Comparison of ENCODE assay signal across 18 mouse cellular contexts in the genomic region with DNA sequence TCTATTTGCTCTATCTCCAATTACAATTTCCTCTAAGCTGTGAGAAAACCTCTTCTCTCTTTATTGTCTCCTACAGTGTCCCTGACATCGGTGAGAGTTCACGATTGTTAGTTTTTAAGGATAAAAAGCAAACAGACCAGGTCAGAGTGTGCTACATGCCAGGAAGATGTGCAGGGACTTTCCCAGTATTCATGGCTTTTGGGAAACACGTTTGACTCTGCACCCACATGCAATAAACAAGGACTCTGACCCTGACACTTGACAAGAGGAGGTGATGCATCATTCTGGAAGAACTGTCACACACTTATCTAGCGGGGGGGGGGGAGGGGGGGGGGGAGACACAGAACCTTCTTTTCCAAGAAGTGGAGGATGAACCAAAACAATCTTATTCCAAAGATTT. TPM values are rescaled to one million over a fixed set of nuclear protein-coding genes. Genes with fewer than 3 reads are reported as not detected.
"Had no signal": no experiment of that assay in that cellular context is flagged by ENCODE, and none has a peak within 500 bp of the region (broad histone marks: within the 10 kb centered on the region; RNA-seq: fewer than 3 reads in every experiment).

No protein-coding gene starts in this region.

- H3K9ac ChIP-seq: kidney, embryonic 15.5 days; limb, embryonic 13.5 days; liver, embryonic 14.5 days had no signal

- H3K27ac ChIP-seq: kidney, embryonic 15.5 days; limb, embryonic 10.5 days; limb, embryonic 13.5 days; liver, embryonic 14.5 days had no signal

- H3K4me3 ChIP-seq: kidney, embryonic 15.5 days; limb, embryonic 10.5 days; limb, embryonic 13.5 days had no signal

- DNase-seq: kidney, adult 8-10 months; kidney, postnatal 10 days; kidney, postnatal 36 days; layer of hippocampus, postnatal 36 days; liver; lung, adult 2 months; lung, postnatal 14 days; lung, postnatal 4 days; midbrain, embryonic 14.5 days; thymus, adult 18-20 months; thymus, postnatal 36 days had no signal

- H3K4me2 ChIP-seq: kidney, embryonic 15.5 days; limb, embryonic 13.5 days; midbrain, embryonic 11.5 days had no signal

- H3K9me3 ChIP-seq: kidney, embryonic 15.5 days; limb, embryonic 10.5 days; limb, embryonic 13.5 days had no signal

- H3K36me3 ChIP-seq: kidney, embryonic 15.5 days; limb, embryonic 10.5 days; limb, embryonic 13.5 days had no signal

RNA-seq across cellular contexts. Expression of a gene that starts 5.0 kb away (rescaled TPM):
- total RNA-seq: megakaryocyte progenitor cell, adult 5-6 weeks; megakaryocyte-erythroid progenitor cell, adult 5-6 weeks had no signal
